Mouse (Mus musculus) neural tube, embryonic 14.5 days (tissue): ENCODE data around the gene Hmgcr. TPM values are rescaled to one million over a fixed set of nuclear protein-coding genes. Genes with fewer than 3 reads are reported as not detected.

Source experiments
- ATAC-seq: fragments of 200-750 bp; cut with Nextera tagmentation; 2 replicates; pipeline ENCODE4 v1.8.0; 2017; ENCODE audit warnings: low read depth, mild to moderate bottlenecking, moderate TSS enrichment, moderate library complexity
- H3K27ac ChIP-seq: fragments of 300-500 bp; sonication (generic); 2 replicates; pipeline ENCODE4 v1.5.1; 2014; ENCODE audit warnings: low read depth, mild to moderate bottlenecking, control low read depth, low read length, moderate library complexity, mixed read lengths
- H3K27me3 ChIP-seq: fragments of 300-500 bp; sonication (generic); 2 replicates; pipeline ENCODE4 v1.6.1; 2014; ENCODE audit warnings: low read length; ENCODE audit not compliant: control insufficient read depth, insufficient read depth
- H3K36me3 ChIP-seq: fragments of 300-500 bp; sonication (generic); 2 replicates; pipeline ENCODE4 v1.6.1; 2014; ENCODE audit warnings: low read length, mixed read lengths; ENCODE audit not compliant: control insufficient read depth, insufficient read depth
- H3K4me1 ChIP-seq: fragments of 300-500 bp; sonication (generic); 2 replicates; pipeline ENCODE4 v1.6.1; 2014; ENCODE audit warnings: low read length; ENCODE audit not compliant: control insufficient read depth, insufficient read depth
- H3K4me2 ChIP-seq: fragments of 300-500 bp; sonication (generic); 2 replicates; pipeline ENCODE4 v1.6.1; 2014; ENCODE audit warnings: mild to moderate bottlenecking, low read depth, low read length, control low read depth
- H3K4me3 ChIP-seq: fragments of 300-500 bp; sonication (generic); 2 replicates; pipeline ENCODE4 v1.5.1; 2014; ENCODE audit warnings: low read depth, low read length, control low read depth, mixed read lengths
- H3K9ac ChIP-seq: fragments of 300-500 bp; sonication (generic); replicated peaks from 2 replicates; pipeline ENCODE4 v1.6.1; 2014; ENCODE audit warnings: low read depth, mild to moderate bottlenecking, control low read depth, low read length, mixed read lengths
- H3K9me3 ChIP-seq: fragments of 300-500 bp; sonication (generic); 2 replicates; pipeline ENCODE4 v1.6.1; 2016; ENCODE audit warnings: low read length; ENCODE audit not compliant: control insufficient read depth
- WGBS: fragments of 180-500 bp; shearing (Covaris S2); extraction: QIAGEN DNeasy Blood & Tissue Kit; methylation state at CpG from one replicate; pipeline ENCODE4 v1.1.7; 2014; 5-methylcytosine and 5-hydroxymethylcytosine counted together
- polyA plus RNA-seq: library from polyadenylated mRNA; unstranded; fragments of >200 nt; fragmentation: Nextera tagmentation; extraction: Ambion mirVana; gene quantifications from 2 replicates; pipeline ENCODE4 v1.2.1, GENCODE M21; 2014

Gene Hmgcr
- polyA plus RNA-seq, 1 experiment from 2014 or later, result 206 TPM

DNA sequence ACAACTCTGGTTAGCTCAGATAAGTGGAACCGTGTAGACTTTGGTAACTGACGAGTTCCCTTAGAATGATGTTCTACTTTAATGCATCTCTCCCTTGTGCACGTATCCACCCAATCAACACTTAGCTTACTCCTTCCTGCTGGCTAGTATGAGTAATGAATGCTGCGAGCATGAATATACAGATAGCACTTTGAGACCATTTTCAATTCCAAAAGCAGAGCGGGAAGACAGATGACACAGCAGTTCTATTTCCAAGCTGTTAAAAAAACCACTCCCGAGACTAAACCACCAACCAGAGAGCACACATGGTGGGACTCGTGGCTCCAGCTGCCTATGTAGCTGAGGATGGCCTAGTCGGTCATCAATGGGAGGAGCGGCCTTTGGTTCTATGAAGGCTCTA lies 17.7 kb downstream of the Hmgcr start:
- Histone ChIP-seq H3K4me1 (no peaks in the 10 kb centered on the region), H3K4me2 (no peak overlapping the region), H3K36me3 (peaks cover 79% of the 10 kb centered on the region), H3K27ac (no peak overlapping the region), H3K4me3 (no peak overlapping the region), H3K9me3 (no peaks in the 10 kb centered on the region), H3K9ac (no peak overlapping the region), H3K27me3 (no peaks in the 10 kb centered on the region)
- ATAC-seq, result no peak
- 91% methylated on average over 9 of the region's 9 CpGs for WGBS

DNA sequence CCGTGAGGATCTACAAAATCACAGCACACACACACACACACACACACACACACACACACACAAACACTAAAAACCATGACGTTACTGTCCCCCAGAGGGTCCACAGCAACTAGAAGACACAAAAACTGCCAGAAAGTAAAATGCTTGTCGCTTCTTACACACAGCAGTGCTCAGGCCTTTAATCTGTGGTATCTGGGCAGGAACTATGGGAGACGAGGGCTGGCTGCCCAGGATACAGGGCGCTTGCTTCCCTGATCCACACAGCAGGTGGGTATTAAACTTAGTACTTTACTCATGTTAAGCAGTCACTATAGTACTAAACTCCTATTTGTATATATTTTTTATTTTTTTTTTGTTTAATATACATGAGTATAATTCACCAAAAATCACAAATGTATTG lies 24.9 kb downstream of the Hmgcr start:
- WGBS, result 48% methylated on average over 5 of the region's 5 CpGs
- ATAC-seq, result peak; percentile 45; the same call in 1 of the 2 replicates
- Histone ChIP-seq H3K4me3 (no peak overlapping the region), H3K9me3 (no peaks in the 10 kb centered on the region), H3K4me1 (no peaks in the 10 kb centered on the region), H3K4me2 (no peak overlapping the region), H3K36me3 (peaks cover 16% of the 10 kb centered on the region), H3K27me3 (no peaks in the 10 kb centered on the region), H3K9ac (no peak overlapping the region), H3K27ac (no peak overlapping the region)

DNA sequence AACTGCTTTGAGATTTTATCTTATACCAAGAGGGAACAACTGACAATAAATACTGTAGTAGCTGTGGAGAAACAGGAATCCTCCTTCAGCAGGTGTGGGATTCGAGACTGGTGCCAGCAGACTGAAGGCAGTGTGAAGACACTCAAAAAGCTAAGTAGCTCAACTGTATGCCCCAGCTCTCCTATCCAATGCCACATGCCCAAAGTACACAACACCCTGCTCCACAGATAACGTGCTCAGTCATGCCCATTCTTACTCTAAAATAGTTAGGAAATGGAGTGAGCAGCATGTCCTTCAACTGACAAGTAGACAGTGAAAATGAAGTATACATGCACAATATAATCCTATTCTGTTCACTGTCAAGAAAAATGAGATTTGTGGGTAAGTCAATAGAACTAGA lies 26.6 kb downstream of the Hmgcr start:
- peaks cover under 1% of the 10 kb centered on the region; the same call in 1 of the 2 replicates for H3K36me3 ChIP-seq
- H3K4me3 ChIP-seq, result no peak overlapping the region
- ATAC-seq, result no peak
- H3K27ac ChIP-seq, result no peak overlapping the region
- H3K9me3 ChIP-seq, result no peaks in the 10 kb centered on the region
- no peaks in the 10 kb centered on the region for H3K27me3 ChIP-seq
- WGBS, result 85% methylated on average over 2 of the region's 2 CpGs
- H3K4me2 ChIP-seq, result no peak overlapping the region
- H3K9ac ChIP-seq, result no peak overlapping the region
- H3K4me1 ChIP-seq, result no peaks in the 10 kb centered on the region

DNA sequence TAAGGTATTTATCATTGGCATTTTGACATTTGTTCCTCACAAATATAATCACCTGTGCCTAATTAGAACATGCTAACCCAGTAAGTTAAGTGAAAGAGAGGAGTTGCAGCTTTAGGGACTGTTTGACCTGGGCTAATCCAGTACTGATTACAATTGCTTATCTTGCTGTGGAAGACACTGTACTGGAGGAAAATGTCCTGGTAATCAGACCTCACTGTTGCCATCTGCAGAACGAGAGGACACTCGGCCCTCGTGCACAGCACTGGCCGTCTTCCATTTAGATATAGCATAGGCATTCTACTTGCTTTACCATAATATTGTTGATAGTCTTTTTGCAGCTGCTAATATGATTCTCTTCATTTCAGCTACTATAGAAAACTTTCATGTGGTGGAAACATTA lies 40.3 kb downstream of the Hmgcr start:
- no peaks in the 10 kb centered on the region for H3K9me3 ChIP-seq
- WGBS, result 94% methylated on average over 4 of the region's 4 CpGs
- H3K36me3 ChIP-seq, result peaks cover 16% of the 10 kb centered on the region; the same call in 1 of the 2 replicates
- H3K27ac ChIP-seq, result no peak overlapping the region
- H3K9ac ChIP-seq, result no peak overlapping the region
- H3K4me1 ChIP-seq, result no peaks in the 10 kb centered on the region
- H3K4me2 ChIP-seq, result no peak overlapping the region
- no peak overlapping the region for H3K4me3 ChIP-seq
- no peak for ATAC-seq
- H3K27me3 ChIP-seq, result no peaks in the 10 kb centered on the region

DNA sequence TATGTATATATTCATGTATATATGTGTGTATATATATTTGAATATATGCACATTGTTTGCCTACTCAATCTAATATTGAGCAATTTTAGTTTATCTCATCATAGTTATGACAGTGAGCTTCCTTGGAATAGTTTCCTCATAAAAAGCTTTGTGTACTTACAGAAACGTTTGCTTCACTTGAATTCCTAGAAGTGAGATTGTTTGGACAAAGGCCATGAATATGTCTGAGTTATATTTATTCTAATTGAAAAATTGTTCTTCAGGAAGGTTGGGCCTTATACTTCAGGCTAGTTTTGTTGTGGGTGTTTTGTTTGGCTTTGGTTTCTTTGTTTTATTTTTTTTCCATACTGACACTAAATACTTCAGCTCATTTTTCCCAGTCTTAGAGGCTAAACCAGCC lies 49.8 kb downstream of the Hmgcr start:
- Histone ChIP-seq H3K4me3 (no peak overlapping the region), H3K9ac (no peak overlapping the region), H3K9me3 (no peaks in the 10 kb centered on the region), H3K27ac (no peak overlapping the region), H3K4me1 (no peaks in the 10 kb centered on the region), H3K36me3 (peaks cover 11% of the 10 kb centered on the region), H3K4me2 (no peak overlapping the region), H3K27me3 (no peaks in the 10 kb centered on the region)
- WGBS, result 79% methylated on average over 1 of the region's 1 CpGs
- no peak for ATAC-seq

DNA sequence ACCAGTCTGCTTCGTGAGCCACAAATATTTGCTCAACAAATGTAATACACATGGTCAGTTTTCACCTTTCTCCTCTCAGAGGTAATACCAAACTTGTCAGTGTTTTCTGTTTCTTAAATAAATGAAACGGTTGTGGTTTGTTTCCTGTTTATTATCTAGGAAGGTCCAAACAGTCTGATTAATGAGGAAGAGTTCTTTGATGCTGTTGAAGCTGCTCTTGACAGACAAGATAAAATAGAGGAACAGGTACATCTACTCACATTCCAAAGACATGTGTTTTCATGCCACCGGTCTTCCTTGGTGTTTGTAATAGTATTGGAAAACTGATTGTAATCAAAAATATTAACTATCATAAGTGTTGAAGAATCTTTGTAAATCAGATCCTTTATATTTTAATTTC lies 56.1 kb downstream of the Hmgcr start:
- Histone ChIP-seq H3K27me3 (no peaks in the 10 kb centered on the region), H3K9ac (no peak overlapping the region), H3K9me3 (no peaks in the 10 kb centered on the region), H3K4me3 (no peak overlapping the region), H3K4me1 (no peaks in the 10 kb centered on the region), H3K4me2 (no peak overlapping the region), H3K36me3 (peaks cover 12% of the 10 kb centered on the region), H3K27ac (no peak overlapping the region)
- 93% methylated on average over 3 of the region's 3 CpGs for WGBS
- no peak for ATAC-seq

DNA sequence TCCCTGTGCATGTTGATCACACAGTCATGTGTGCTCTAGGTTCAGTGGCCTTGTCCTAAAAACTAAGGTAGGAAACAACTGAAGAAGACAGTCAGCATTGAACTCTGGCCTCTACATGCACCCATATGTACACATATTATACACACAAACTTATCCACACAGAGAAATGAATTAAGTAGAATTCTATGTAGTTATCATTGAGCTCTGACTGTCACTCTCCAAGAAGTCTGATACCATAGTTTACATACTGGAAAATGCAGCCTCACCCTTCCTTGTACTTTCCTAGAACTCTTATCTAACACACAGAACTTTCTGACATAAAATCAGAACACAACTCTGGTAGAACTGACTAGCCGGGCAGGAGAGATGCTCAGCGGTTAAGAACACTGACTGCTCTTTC lies 66.5 kb downstream of the Hmgcr start:
- no peak for ATAC-seq
- H3K36me3 ChIP-seq, result no peaks in the 10 kb centered on the region; the same call in 1 of the 2 replicates
- H3K27me3 ChIP-seq, result no peaks in the 10 kb centered on the region
- H3K9ac ChIP-seq, result no peak overlapping the region
- no peaks in the 10 kb centered on the region for H3K9me3 ChIP-seq
- H3K4me3 ChIP-seq, result no peak overlapping the region
- no peak overlapping the region for H3K4me2 ChIP-seq
- H3K27ac ChIP-seq, result no peak overlapping the region
- 92% methylated on average over 2 of the region's 2 CpGs for WGBS
- H3K4me1 ChIP-seq, result no peaks in the 10 kb centered on the region

DNA sequence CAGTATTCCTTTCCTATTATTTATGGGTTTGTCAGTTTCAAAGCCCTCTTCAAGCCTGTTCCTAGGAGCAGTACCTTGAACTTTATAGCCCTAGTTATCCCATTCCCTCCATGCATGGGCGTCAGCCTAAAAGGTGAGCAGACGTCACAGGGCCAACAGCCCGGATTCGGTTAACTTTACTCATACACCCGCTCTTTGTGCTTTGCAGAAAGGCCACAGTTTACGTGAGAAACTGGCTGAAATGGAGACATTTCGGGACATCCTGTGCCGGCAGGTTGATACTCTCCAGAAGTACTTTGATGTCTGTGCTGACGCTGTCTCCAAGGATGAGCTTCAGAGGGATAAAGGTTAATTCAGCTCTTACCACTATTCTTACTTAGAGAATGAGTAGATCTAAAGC lies 71.6 kb downstream of the Hmgcr start:
- H3K36me3 ChIP-seq, result no peaks in the 10 kb centered on the region; the same call in 1 of the 2 replicates
- WGBS, result 88% methylated on average over 9 of the region's 9 CpGs
- H3K27me3 ChIP-seq, result no peaks in the 10 kb centered on the region
- no peaks in the 10 kb centered on the region for H3K4me1 ChIP-seq
- H3K9me3 ChIP-seq, result no peaks in the 10 kb centered on the region
- no peak overlapping the region for H3K9ac ChIP-seq
- H3K4me2 ChIP-seq, result no peak overlapping the region
- no peak for ATAC-seq
- no peak overlapping the region for H3K4me3 ChIP-seq
- H3K27ac ChIP-seq, result no peak overlapping the region
